Mouse (Mus musculus): ENCODE results near the gene Nemp1. TPM values are rescaled to one million over a fixed set of nuclear protein-coding genes. Genes with fewer than 3 reads are reported as not detected.

Gene Nemp1
- polyA plus RNA-seq (2015; fragmentation: Illumina TruSeq; extraction: RNeasy Lipid Tissue Mini Kit (QIAGEN cat#74804); ENCODE audit: insufficient read depth, low read depth, low replicate concordance): 1.2 TPM

DNA sequence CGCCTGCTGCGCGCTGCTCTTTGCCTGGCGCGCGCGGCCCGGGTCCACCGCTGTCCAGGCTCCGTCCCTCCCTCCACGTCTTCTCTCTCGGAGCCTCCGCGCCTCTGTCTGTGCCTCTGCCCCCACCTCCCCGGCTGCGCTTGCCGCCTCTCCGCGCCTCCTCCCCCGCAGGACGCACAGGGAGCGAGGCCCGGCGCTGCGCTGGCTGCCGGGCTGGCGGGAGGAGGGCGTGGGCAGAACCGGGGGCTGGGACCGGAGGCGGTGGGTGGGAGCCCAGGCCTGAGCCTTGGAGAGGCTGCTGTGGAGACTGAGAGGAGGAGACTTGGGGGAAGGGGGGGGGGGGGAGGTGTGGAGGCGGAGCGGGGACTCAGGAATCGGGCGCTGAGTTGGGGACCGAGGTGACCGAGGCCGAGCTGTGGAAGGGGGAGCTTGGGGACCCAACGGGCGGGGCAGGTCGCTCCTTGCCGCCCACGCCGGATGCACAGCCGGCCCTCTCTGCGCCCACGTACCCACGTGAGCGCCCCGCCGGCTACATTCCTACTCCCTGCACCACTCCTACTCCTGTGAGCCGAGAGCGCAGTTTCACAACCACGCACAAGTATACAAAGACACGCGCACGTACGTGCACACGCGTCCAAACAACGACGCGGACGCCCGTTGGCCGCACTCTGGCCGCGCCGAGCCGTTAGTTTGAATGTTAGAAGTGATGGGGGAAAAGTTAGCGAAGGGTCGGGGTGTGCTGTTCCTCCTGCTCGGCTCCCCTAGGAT lies at the start of gene Nemp1:
Nemp1 (plus strand) TSS at position 401 of the 768 bp plus-strand sequence.

DNA sequence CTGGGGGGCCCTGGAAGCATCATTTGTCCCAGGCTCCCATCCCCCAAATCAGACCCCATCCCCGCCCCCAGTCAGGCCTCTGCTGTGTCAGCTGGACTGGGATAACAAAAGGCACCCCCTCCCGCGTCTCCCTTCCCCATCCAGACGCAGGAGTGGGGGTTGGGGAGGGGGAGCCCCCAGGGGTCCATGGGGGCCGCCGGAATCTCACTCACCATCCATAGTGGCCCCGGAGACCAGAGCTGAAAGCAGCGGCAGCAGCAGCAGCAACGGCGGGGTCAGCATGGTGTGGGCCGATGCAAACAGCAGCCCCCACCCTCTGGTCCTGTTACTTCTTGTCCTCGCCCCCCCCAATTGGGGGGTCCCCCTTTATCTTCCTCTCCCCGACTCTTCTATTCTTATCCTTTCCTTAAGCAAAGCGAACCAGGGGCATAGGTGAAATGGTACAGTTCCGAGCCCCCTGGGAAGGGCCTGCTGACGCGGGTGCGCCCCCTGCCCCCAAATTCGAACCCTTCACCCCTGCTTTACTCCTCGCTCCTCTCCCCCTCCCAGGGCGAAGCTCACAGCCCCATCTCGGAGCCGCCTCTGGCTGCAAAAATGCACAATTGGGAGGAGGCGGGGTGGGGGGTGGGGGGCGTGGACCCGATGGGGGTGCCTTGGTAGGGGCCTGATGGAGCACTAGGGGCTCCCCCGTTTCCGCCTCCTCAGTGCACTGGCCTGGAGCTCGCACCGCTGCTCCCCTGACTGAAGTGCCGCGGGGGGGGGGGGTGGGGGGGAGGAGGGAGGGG lies 46.1 kb upstream of the Nemp1 start, which contains the start of gene Lrp1:
Lrp1 (minus strand) TSS at position 743 of the 785 bp plus-strand sequence.

DNA sequence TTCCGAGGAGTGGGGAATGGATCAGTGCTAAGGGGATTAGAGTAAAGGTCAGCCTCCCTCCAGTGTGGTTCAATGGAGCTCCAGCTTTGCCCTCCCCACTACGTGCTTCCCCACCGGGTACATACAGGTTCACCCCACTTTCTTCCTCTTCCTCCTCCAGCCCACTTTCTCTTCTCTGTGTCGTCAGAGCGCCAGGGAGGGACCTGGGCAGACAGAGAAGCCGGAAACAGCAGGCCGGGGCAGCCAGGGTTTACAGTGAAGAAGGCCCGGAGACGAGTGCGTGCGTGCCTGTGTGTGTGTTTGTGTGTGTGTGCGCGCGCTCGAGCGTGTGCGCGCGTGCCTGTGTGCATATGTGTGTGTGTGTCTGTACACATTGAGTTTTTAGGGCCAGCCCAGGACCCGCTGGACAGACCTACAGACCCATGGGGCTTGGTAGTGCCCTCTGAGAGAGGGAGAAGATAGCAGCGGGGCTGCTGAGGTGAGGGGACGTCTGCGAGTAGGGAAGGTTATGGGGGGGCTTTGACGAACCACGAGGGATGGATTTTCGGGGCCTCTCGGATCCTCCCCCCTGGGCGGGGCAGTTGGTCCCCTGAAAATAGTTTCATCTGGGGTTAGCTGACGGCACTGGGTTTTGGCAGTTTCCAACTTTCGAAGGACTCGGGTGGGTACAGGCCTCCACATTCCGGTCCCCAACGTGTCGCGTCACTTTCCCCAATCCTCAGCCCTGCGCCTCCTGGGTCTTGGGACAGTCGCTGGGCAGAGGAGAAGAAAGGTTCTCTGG lies 23.7 kb upstream of the Nemp1 start, which contains the start of gene Stat6:
Stat6 (plus strand) TSS at position 215 of the 781 bp plus-strand sequence.

DNA sequence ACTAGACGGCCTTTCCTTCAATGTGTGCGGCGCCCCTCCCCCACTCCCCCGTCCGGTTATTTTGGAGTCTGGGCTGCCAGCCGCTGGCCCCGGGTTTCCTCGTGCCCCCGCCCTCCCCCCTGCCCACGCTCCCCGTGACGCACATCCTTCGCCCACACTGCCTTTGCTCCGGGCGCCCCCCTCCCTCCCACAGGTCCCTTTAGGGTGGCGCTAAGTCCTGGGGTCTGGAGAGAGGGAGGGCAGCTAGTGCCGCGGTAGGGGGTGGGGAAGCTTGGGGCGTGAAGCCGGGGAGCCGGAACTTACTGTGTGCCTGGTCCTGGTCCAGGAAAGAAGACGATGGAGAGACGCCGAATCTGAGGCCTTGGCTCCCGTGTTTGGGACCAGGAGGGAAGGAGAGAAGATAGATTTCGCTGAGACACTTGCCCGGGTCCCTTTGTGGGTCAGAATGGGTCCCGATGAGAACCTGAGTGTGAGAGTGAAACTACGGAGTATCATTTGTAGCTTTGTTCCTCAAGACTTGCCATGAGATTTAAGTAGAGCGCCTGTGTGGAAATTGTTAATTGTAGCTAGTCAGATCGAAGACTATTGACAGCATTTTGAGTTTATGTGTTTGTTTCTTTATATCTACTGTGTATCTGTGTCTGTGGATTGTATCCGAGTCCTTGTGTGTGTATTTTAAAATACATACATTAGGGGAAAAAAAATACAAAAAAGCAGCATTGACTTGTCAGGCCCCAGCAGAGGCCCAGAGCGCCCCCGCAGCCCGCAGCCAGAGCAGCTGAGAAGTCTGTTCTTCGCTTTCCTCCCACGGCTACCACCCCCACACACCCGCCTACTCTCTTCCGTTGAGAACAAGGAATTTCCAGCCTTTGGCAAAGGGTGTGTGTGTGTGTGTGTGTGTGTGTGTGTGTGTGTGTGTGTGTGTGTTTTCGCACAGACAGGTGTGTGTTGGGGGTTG lies 1.7 kb downstream of the Nemp1 start, which contains the start of gene Nab2:
Nab2 (minus strand) TSS at position 476 of the 958 bp plus-strand sequence.

DNA sequence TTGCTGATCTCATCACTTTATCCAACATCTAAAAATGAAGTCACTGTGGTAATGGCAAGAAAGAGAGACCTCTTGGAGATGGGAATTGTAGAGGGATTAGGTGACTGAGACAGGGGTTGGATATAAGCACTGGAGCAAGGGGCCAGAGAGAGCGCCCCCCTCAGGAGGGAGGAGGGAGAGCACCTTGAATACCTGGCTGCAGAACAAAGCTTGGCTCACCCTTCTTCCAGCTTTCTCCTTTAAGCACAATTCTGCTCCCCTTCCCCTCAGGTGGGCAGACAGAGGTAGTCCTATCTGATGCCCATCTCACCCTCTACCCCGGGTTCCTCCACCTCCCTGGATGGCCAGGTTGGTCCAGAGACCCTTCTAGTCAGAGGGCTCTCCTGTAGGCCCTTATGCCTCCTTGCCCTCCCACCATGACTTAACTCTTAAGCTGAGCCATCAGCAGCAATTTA lies 38.1 kb downstream of the Nemp1 start, which contains the start of gene Myo1a:
Myo1a (plus strand) TSS at position 405 of the 455 bp plus-strand sequence.

DNA sequence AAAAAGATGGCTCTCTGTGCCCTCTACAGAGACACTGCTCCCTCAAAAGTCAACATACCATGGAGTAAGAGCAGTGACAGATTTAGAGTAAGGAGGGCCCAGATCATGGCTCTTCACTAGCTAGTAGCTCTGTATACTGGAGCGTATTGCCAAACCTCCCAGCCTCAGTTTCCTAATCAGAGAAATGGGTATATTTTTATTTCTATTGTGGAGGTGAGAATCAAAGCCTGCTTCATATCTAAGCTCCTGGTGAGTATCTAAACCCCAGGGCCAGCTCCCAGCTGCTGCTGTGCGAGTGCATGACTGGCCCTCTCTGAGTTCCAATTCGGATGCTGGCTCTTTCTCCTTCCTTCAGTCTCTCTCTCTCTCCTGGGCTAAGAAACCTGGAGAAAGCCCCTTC lies 57.5 kb downstream of the Nemp1 start, which contains the start of gene Tac2:
Tac2 (plus strand) TSS at position 301 of the 400 bp plus-strand sequence.

DNA sequence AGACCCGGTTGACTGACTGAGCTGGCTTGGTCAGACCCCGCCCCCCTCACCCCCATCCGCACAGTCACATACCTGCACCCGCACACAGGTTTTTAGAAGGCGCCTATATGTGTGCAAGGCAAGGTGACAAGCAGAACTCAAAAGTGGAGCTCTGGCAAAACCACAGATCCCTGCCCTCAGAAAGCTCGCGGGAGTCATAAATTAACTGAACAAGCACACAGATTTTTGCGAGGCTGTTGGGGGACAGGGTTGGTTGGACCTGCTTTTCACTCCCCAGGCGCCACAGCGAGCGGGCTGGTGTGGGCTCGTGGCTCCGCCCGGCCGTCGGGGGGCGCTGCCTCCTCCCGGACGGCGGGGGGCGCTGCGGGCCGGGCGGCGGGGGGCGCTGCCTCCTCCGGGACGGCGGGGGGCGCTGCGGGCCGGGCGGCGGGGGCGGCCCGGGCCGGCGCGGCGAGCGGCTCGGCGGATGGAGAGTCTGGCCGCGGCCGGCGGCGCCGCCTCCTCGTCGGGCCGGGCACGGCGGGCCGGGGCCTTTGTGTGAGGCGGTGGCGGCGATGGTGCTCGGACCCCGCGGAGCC lies 72.5 kb downstream of the Nemp1 start, which contains the start of gene Zbtb39:
Zbtb39 (plus strand) TSS at position 456 of the 578 bp plus-strand sequence.

Other genes starting within 250 kb of the Nemp1 start
- gene Stac3, start 165.2 kb upstream of the Nemp1 start, polyA plus RNA-seq (2015; fragmentation: Illumina TruSeq; extraction: RNeasy Lipid Tissue Mini Kit (QIAGEN cat#74804); ENCODE audit: insufficient read depth, low read depth, low replicate concordance): 1.1 TPM
- gene Ndufa4l2, start 151.9 kb upstream of the Nemp1 start, polyA plus RNA-seq (2015; fragmentation: Illumina TruSeq; extraction: RNeasy Lipid Tissue Mini Kit (QIAGEN cat#74804); ENCODE audit: insufficient read depth, low read depth, low replicate concordance): 6.8 TPM
- 42.1 TPM for gene Shmt2, start 144.5 kb upstream of the Nemp1 start, polyA plus RNA-seq (2015; fragmentation: Illumina TruSeq; extraction: RNeasy Lipid Tissue Mini Kit (QIAGEN cat#74804); ENCODE audit: insufficient read depth, low read depth, low replicate concordance)
- not detected for gene Nxph4, start 132.3 kb upstream of the Nemp1 start, polyA plus RNA-seq (2015; fragmentation: Illumina TruSeq; extraction: RNeasy Lipid Tissue Mini Kit (QIAGEN cat#74804); ENCODE audit: insufficient read depth, low read depth, low replicate concordance)
- 48.1 TPM for gene Lrp1, start 45.8 kb upstream of the Nemp1 start, polyA plus RNA-seq (2015; fragmentation: Illumina TruSeq; extraction: RNeasy Lipid Tissue Mini Kit (QIAGEN cat#74804); ENCODE audit: insufficient read depth, low read depth, low replicate concordance)
- gene Stat6, start 23.9 kb upstream of the Nemp1 start, polyA plus RNA-seq (2015; fragmentation: Illumina TruSeq; extraction: RNeasy Lipid Tissue Mini Kit (QIAGEN cat#74804); ENCODE audit: insufficient read depth, low read depth, low replicate concordance): 21.8 TPM
- 5.6 TPM for gene Nab2, start 1.7 kb downstream of the Nemp1 start, polyA plus RNA-seq (2015; fragmentation: Illumina TruSeq; extraction: RNeasy Lipid Tissue Mini Kit (QIAGEN cat#74804); ENCODE audit: insufficient read depth, low read depth, low replicate concordance)
- gene Myo1a, start 38.3 kb downstream of the Nemp1 start, polyA plus RNA-seq (2015; fragmentation: Illumina TruSeq; extraction: RNeasy Lipid Tissue Mini Kit (QIAGEN cat#74804); ENCODE audit: insufficient read depth, low read depth, low replicate concordance): not detected
- gene Tac2, start 57.6 kb downstream of the Nemp1 start, polyA plus RNA-seq (2015; fragmentation: Illumina TruSeq; extraction: RNeasy Lipid Tissue Mini Kit (QIAGEN cat#74804); ENCODE audit: insufficient read depth, low read depth, low replicate concordance): not detected
- gene Zbtb39, start 72.6 kb downstream of the Nemp1 start, polyA plus RNA-seq (2015; fragmentation: Illumina TruSeq; extraction: RNeasy Lipid Tissue Mini Kit (QIAGEN cat#74804); ENCODE audit: insufficient read depth, low read depth, low replicate concordance): 1.8 TPM
- 0.79 TPM for gene Gpr182, start 84.8 kb downstream of the Nemp1 start, polyA plus RNA-seq (2015; fragmentation: Illumina TruSeq; extraction: RNeasy Lipid Tissue Mini Kit (QIAGEN cat#74804); ENCODE audit: insufficient read depth, low read depth, low replicate concordance)
- gene Rdh1, start 92.8 kb downstream of the Nemp1 start, polyA plus RNA-seq (2015; fragmentation: Illumina TruSeq; extraction: RNeasy Lipid Tissue Mini Kit (QIAGEN cat#74804); ENCODE audit: insufficient read depth, low read depth, low replicate concordance): not detected
- gene Rdh16f1, start 92.9 kb downstream of the Nemp1 start, polyA plus RNA-seq (2015; fragmentation: Illumina TruSeq; extraction: RNeasy Lipid Tissue Mini Kit (QIAGEN cat#74804); ENCODE audit: insufficient read depth, low read depth, low replicate concordance): not detected
- not detected for gene Rdh9, start 109.5 kb downstream of the Nemp1 start, polyA plus RNA-seq (2015; fragmentation: Illumina TruSeq; extraction: RNeasy Lipid Tissue Mini Kit (QIAGEN cat#74804); ENCODE audit: insufficient read depth, low read depth, low replicate concordance)
- not detected for gene Rdh16, start 134.3 kb downstream of the Nemp1 start, polyA plus RNA-seq (2015; fragmentation: Illumina TruSeq; extraction: RNeasy Lipid Tissue Mini Kit (QIAGEN cat#74804); ENCODE audit: insufficient read depth, low read depth, low replicate concordance)
- not detected for gene Rdh19, start 183.0 kb downstream of the Nemp1 start, polyA plus RNA-seq (2015; fragmentation: Illumina TruSeq; extraction: RNeasy Lipid Tissue Mini Kit (QIAGEN cat#74804); ENCODE audit: insufficient read depth, low read depth, low replicate concordance)
- not detected for gene Rdh16f2, start 199.6 kb downstream of the Nemp1 start, polyA plus RNA-seq (2015; fragmentation: Illumina TruSeq; extraction: RNeasy Lipid Tissue Mini Kit (QIAGEN cat#74804); ENCODE audit: insufficient read depth, low read depth, low replicate concordance)
- gene Rdh7, start 221.9 kb downstream of the Nemp1 start, polyA plus RNA-seq (2015; fragmentation: Illumina TruSeq; extraction: RNeasy Lipid Tissue Mini Kit (QIAGEN cat#74804); ENCODE audit: insufficient read depth, low read depth, low replicate concordance): not detected
- gene Sdr9c7, start 231.6 kb downstream of the Nemp1 start, polyA plus RNA-seq (2015; fragmentation: Illumina TruSeq; extraction: RNeasy Lipid Tissue Mini Kit (QIAGEN cat#74804); ENCODE audit: insufficient read depth, low read depth, low replicate concordance): 5.4 TPM

Measured in pancreas, adult 10 weeks (tissue).